Mouse (Mus musculus) heart, postnatal 0 days (tissue): ENCODE measurements at regions not wholly inside any gene's neighbourhood (a gene's known extent, or its start where the extent isn't known, plus 50 kb on each side); places are given as distances from the start of the nearest gene placed in this dataset.

Experiments used
- ATAC-seq: fragments of 200-750 bp; cut with Nextera tagmentation; 2 replicates; pipeline ENCODE4 v1.8.0; 2017; ENCODE audit warnings: low read depth, moderate number of reproducible peaks, moderate library complexity; ENCODE audit not compliant: insufficient read depth
- DNase-seq: peaks from one replicate; pipeline ENCODE4 v3.0.0-alpha.2; 2016; ENCODE audit warnings: low spot score
- H3K27ac ChIP-seq: fragments of 300-500 bp; sonication (generic); 2 replicates; pipeline ENCODE4 v1.5.1; 2014; ENCODE audit warnings: low read depth, mild to moderate bottlenecking
- H3K27me3 ChIP-seq: fragments of 300-500 bp; sonication (generic); 2 replicates; pipeline ENCODE4 v1.6.1; 2014; ENCODE audit warnings: low read length, mixed read lengths; ENCODE audit not compliant: control insufficient read depth, insufficient read depth
- H3K36me3 ChIP-seq: fragments of 300-500 bp; sonication (generic); replicated peaks from 2 replicates; pipeline ENCODE4 v1.6.1; 2014; ENCODE audit warnings: low read length, mixed read lengths; ENCODE audit not compliant: control insufficient read depth, insufficient read depth
- H3K4me1 ChIP-seq: fragments of 300-500 bp; sonication (generic); 2 replicates; pipeline ENCODE4 v1.6.1; 2014; ENCODE audit warnings: antibody characterized with exemption; ENCODE audit not compliant: control insufficient read depth, insufficient read depth
- H3K4me2 ChIP-seq: fragments of 300-500 bp; sonication (generic); 2 replicates; pipeline ENCODE4 v1.6.1; 2014; ENCODE audit warnings: low read depth, mild to moderate bottlenecking, low read length, moderate library complexity
- H3K4me3 ChIP-seq: fragments of 300-500 bp; sonication (generic); 2 replicates; pipeline ENCODE4 v1.5.1; 2014; ENCODE audit warnings: low read depth, low read length
- H3K9ac ChIP-seq: fragments of 300-500 bp; sonication (generic); replicated peaks from 2 replicates; pipeline ENCODE4 v1.6.1; 2014; ENCODE audit warnings: low read depth, low read length, mixed read lengths
- H3K9me3 ChIP-seq: fragments of 300-500 bp; sonication (generic); replicated peaks from 2 replicates; pipeline ENCODE4 v1.6.1; 2016; ENCODE audit warnings: low read length; ENCODE audit not compliant: control insufficient read depth
- CTCF ChIP-seq: IDR thresholded peaks from 2 replicates; pipeline ENCODE4 v1.5.1; 2016; ENCODE audit warnings: antibody characterized with exemption, control low read depth, low read depth
- EP300 ChIP-seq: IDR thresholded peaks from 2 replicates; pipeline ENCODE4 v1.6.1; 2016; ENCODE audit warnings: antibody characterized with exemption, low read depth
- WGBS: fragments of 180-500 bp; shearing (Covaris S2); extraction: QIAGEN DNeasy Blood & Tissue Kit; methylation state at CpG from one replicate; pipeline ENCODE4 v1.1.7; 2014; 5-methylcytosine and 5-hydroxymethylcytosine counted together

DNA sequence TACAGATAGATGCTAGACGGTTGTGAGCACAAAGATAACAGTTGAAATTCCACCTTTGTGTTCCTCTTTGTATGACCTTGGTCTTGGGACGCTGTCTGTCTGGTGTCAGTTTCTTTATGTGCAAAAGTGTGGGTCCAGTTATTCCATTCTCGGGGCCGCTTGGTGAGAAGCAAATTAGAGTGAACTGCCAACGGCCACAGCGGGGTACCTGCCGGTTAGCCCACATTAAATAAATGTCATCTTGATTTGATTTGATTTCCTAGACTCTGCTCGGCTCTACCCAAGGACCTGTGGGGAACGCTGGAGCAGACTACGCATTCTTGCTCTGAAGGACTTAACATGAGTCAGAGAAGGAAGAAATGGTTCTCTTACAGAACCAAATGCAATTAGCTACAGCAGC, 155.0 kb upstream of the Igsf21 start:
- no peak overlapping the region for H3K4me3 ChIP-seq
- H3K9me3 ChIP-seq = no peaks in the 10 kb centered on the region
- H3K27me3 ChIP-seq = no peaks in the 10 kb centered on the region; the same call in 1 of the 2 replicates
- no peak for ATAC-seq
- no peak overlapping the region for H3K27ac ChIP-seq
- H3K36me3 ChIP-seq = no peaks in the 10 kb centered on the region
- H3K9ac ChIP-seq = no peak overlapping the region
- TF ChIP-seq EP300 = no peak
- no peak for TF ChIP-seq CTCF
- no peak for DNase-seq
- H3K4me2 ChIP-seq = no peak overlapping the region
- 81% methylated on average over 10 of the region's 10 CpGs for WGBS
- H3K4me1 ChIP-seq = no peaks in the 10 kb centered on the region

- DNase-seq = no peak
- WGBS = 47% methylated on average over 8 of the region's 8 CpGs
- no peak overlapping the region for H3K4me2 ChIP-seq
Measured at GRCm38 (mm10) chr4:140396548-140396947, 150.0 kb upstream of the Igsf21 start.

GRCm38 (mm10) chr4:140392290-140392689, 145.7 kb upstream of the Igsf21 start:
- DNase-seq (no peak), ATAC-seq (no peak)
- Histone ChIP-seq H3K4me1 (no peaks in the 10 kb centered on the region), H3K9ac (no peak overlapping the region), H3K27me3 (no peaks in the 10 kb centered on the region), H3K9me3 (no peaks in the 10 kb centered on the region), H3K4me3 (no peak overlapping the region), H3K36me3 (no peaks in the 10 kb centered on the region), H3K27ac (no peak overlapping the region), H3K4me2 (no peak overlapping the region)
- TF ChIP-seq CTCF (no peak), EP300 (no peak)
- 37% methylated on average over 7 of the region's 7 CpGs for WGBS

More at GRCm38 (mm10) chr4:140396548-140396947, 150.0 kb upstream of the Igsf21 start:
- no peak for TF ChIP-seq EP300
- no peak for TF ChIP-seq CTCF
- Histone ChIP-seq H3K36me3 (no peaks in the 10 kb centered on the region), H3K27me3 (no peaks in the 10 kb centered on the region; the same call in 1 of the 2 replicates), H3K4me3 (no peak overlapping the region), H3K9me3 (no peaks in the 10 kb centered on the region), H3K4me1 (no peaks in the 10 kb centered on the region), H3K9ac (no peak overlapping the region), H3K27ac (no peak overlapping the region)
- ATAC-seq = no peak

DNA sequence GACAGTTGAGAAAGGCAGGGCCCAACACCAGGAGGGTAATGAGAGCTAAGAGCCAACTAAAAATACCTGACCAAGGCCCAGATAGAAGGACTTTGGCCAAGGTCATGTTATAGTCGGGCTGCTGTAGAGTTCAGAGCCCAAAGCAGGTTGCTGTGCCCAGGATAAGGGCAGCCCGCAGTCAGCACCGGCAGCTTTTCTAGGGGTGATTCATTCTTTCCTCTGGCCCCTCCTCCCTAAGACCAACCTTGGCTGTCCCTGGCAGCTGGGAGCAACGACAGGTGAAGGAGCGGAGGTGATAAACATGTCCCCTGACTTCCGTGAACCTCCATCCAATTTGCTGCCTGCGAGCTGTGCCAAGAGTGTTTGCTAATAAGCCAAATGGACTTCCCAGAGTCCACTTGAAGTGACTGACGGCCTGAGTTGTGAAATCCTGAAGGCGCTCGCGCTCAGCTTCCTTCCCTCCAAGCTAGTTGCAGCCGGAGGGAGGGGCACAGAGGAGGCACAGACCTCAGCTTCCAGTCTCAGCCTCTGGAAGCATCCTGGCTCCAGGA, 144.2 kb upstream of the Igsf21 start:
- H3K9me3 ChIP-seq = no peaks in the 10 kb centered on the region
- H3K4me3 ChIP-seq = no peak overlapping the region
- no peak for DNase-seq
- TF ChIP-seq EP300 = no peak
- no peak for TF ChIP-seq CTCF
- no peak overlapping the region for H3K9ac ChIP-seq
- H3K4me2 ChIP-seq = no peak overlapping the region
- 24% methylated on average over 12 of the region's 12 CpGs for WGBS
- H3K4me1 ChIP-seq = no peaks in the 10 kb centered on the region
- H3K27ac ChIP-seq = no peak overlapping the region
- H3K27me3 ChIP-seq = no peaks in the 10 kb centered on the region
- no peak for ATAC-seq
- no peaks in the 10 kb centered on the region for H3K36me3 ChIP-seq

- Histone ChIP-seq H3K36me3 (no peaks in the 10 kb centered on the region), H3K9me3 (no peaks in the 10 kb centered on the region), H3K4me1 (no peaks in the 10 kb centered on the region), H3K27me3 (no peaks in the 10 kb centered on the region; the same call in 1 of the 2 replicates), H3K4me3 (no peak overlapping the region), H3K4me2 (no peak overlapping the region), H3K9ac (no peak overlapping the region), H3K27ac (no peak overlapping the region)
- TF ChIP-seq EP300 = no peak
- no peak for TF ChIP-seq CTCF
- DNase-seq (no peak), ATAC-seq (no peak)
- WGBS = 38% methylated on average over 6 of the region's 6 CpGs
Measured at GRCm38 (mm10) chr4:140385686-140386085, 139.1 kb upstream of the Igsf21 start.

DNA sequence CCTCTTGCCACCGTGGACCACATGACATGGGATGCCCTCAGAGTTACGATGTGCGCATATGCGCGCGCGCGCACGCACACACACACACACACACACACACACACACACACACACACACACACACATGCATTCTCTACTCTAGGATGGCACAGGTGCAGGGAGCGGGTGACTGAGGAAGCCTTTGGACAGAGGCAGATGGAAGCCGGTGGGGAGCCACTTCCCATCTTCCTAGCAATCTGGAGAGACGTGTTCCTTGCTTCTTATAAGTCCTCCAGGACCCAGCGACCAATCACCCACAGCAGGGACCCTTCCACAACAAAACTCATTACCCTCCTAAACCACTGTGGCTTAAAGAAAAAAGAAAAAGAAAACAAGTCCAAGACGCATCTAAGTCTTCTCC, 138.6 kb upstream of the Igsf21 start:
- no peak overlapping the region for H3K27ac ChIP-seq

More for the DNA sequence above, 138.6 kb upstream of the Igsf21 start:
- Histone ChIP-seq H3K4me3 (no peak overlapping the region), H3K9me3 (no peaks in the 10 kb centered on the region), H3K4me1 (no peaks in the 10 kb centered on the region), H3K4me2 (no peak overlapping the region), H3K9ac (no peak overlapping the region), H3K27me3 (no peaks in the 10 kb centered on the region; the same call in 1 of the 2 replicates), H3K36me3 (no peaks in the 10 kb centered on the region)
- no peak for ATAC-seq
- WGBS = 84% methylated on average over 14 of the region's 14 CpGs
- no peak for DNase-seq
- TF ChIP-seq EP300 (no peak), CTCF (no peak)
